Mouse (Mus musculus) gastrocnemius, postnatal 25 days (tissue): ENCODE measurements around the gene Plxna2. TPM values are rescaled to one million over a fixed set of nuclear protein-coding genes. Genes with fewer than 3 reads are reported as not detected.

Experiments used
- DNase-seq: peaks from one replicate; pipeline ENCODE4 v3.0.0; 2022
- total RNA-seq, 2 experiments: library from RNA; stranded (reverse); gene quantifications; 1 replicate in 1 of 2; 2 replicates in 1 of 2; pipeline ENCODE4 v1.2.3; 2021

The Plxna2 gene
- total RNA-seq, 2 experiments from 2014 or later: 6.8 to 7.1 TPM

DNA sequence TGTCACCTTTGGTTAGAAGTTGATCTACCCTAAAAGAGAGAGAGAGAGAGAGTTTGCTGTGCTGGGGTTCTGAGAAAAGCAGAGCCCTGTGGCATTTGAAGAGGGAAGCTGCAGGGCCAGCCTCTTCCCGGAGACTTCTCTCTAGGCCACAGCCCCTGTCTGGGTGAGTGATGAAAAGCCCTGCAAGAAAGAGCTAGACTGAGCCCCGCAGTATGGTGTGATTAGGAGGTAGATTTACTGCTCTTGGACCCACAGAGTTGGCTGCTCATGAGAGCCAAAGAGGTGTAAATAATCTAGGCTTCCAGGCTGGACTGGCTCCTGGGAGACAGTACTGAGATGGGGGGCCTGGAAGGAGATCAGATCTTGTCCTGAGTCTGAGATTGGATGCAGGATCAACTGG, 94.4 kb downstream of the Plxna2 start:
- no peak for DNase-seq

DNA sequence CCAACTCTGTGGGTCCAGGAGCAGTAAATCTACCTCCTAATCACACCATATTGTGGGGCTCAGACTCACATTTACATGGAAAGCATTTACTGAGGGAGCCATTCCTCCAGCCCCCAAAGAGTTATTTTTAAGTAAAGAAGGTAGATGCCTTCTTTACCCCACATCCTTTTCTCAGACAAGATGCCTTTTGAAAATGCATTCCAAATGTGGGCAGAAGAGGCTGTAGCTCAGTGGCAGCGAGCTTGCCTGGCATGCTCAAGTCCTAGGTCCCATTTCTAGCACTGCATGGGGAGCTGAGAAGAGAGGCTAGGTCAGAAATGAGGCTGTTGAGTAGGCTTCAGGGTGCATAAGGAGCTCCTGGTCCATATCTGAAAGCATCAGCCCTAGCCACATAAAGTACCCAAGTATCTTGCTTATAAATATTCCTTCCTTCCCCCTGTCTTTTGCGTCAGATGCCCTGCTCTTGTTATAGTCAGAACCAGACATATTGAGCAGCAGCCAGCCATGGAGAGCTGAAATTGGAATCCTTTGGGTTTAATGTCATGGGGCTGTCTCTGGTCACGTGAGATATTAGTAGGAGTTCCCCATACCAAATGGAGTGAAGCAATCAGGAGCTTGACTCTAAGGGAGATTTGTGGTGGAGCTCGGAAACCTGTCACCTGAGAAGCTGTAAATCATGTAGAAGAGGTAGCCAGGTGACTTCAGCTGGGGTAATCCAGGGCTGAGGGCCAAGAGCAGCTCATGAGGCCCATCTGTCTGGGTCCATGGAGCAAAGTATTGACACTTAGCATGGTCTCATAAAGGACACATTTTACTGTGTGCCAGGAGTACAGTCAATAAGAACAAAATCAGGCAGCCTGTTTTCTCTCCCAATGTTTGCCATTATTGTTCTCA, 96.4 kb downstream of the Plxna2 start:
- no peak for DNase-seq

DNA sequence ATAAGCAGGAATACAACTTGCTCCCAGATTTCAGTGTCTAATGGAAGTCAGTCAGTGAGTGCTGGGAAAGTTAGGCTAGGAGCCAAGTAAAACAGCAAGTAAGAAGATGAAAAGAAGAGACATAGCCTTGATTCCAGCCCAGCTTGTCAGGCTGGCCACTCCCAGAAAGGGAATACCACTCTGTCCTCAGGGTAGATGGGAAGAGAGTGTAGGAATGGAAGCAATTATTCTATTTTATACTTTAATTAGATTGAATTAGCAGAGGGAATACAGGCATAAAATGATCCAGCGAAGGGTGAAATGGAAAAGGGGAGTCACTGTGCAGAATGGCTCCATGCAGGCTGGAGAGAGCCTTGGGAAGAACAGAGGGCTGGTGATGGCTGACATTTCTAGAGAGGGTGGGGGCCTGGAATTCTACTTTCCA, 99.4 kb downstream of the Plxna2 start:
- DNase-seq: no peak

DNA sequence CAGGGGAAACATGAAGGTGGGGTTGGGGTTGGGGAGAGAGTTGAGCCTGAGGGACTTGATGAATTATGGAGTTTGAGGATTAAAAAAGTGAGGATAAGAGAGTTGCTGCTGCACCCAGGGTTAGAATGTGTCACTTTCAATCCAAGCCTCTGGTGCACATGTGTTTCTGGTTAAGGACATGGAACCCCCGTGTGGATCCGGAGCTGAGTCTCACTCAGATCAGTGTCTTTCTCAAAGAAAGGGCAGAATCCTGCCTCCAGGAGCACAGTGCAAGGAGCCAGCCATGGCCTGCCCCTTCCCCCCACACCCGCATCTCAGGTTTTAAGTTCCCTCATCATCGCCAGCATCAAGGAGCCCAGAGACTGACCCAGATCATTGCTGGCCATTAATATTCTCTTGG, 102.4 kb downstream of the Plxna2 start:
- DNase-seq: no peak

DNA sequence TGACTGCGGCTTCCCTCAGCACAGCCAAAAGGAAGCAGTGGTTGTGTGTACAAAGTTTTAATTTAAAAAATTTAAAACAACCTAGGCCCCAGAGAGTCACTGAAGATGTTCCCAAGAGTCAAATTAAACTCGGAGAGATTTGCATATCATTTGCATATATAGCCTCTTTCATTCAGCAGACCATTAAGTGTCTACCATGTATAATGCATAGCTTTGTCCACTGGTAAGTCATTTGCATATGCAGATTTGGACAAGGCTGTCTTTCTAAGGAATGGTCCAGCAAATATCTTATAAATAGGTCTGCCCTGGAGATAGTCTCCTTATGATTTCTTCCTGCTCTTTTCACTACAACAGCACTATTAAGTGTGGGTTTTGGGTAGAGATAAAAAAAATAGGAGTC, 103.2 kb downstream of the Plxna2 start:
- no peak for DNase-seq

DNA sequence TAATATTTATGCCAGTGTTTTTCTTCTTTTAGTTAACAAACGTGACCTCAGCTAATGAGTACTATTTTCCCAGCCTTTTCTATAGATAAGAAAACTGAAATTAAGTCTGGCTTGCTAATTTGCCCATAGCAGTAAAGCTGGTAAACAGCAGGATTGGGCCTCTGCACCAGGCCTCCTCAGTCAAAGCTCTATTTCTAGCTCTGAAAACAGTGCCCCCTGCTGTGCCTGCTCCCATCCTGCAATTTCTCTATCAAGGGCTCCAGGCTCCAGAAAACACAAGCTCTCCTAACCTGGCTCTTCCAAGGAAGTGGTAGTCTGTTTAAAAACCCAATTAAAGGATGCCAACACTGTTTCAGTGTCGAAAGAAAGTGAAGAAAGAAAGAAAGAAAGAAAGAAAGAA, 104.3 kb downstream of the Plxna2 start:
- peak; percentile 45 for DNase-seq

DNA sequence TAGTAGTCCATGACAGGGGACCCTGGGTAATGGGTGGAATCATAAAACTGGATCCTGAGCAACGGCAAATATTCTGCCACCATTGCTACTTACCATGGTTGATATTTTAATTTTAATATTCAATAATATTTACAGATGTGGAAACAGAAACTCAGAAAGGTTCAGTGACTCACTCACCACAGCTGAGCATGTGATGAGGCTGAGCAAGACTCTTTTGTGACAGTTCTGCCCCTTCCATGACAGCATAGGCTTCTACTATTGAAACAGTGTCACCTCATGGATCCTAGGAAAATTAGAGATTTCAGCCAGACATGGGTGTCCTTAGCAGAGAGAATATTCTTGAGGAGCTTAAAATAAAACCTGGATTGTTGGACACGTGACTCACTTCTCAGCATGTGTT, 116.8 kb downstream of the Plxna2 start:
- DNase-seq: no peak

DNA sequence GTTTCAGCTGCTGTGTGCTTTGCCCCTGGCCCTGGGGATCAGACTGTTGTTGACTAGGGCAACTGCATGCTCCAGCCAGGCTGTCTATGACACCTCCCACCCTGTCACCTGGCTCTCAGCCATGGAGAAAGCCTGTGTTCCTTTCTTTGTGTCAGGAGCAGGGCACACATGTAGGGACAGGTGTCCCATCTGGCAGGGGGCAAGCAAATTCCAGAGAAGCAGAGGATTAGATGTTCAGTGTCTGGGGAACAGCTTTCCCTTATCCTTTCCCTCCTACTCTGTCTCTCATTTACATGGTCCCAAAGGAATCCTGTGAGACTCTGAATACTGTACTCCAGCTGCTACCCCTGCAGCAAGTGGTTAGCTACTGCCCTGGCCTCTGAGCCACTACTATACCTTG, 121.9 kb downstream of the Plxna2 start:
- DNase-seq: peak; percentile 36

DNA sequence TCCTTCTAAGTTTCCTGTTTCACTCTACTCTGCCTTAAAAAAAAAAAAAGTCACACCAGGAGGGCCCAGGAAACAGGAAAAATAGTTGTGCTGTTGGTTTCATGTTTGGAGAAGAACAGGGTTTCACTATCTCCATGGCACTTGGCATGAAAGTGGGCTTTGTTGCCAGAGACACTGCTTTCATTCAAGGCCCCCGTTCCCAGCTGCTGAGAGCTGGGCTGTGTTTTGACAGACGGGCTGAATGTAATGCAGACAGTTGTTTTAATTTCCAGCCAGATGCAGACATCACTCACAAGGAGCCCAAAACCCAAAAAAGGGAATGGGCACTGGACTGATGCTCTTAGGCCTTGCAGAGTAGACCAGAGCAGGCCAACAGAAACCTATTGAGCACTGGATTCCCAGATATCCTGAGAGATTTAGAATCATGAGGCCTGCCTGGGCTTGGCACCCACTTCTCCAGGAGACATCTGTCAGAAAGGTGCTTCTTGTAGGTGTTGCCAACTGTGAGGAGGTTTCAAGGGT, 124.9 kb downstream of the Plxna2 start:
- no peak for DNase-seq

DNA sequence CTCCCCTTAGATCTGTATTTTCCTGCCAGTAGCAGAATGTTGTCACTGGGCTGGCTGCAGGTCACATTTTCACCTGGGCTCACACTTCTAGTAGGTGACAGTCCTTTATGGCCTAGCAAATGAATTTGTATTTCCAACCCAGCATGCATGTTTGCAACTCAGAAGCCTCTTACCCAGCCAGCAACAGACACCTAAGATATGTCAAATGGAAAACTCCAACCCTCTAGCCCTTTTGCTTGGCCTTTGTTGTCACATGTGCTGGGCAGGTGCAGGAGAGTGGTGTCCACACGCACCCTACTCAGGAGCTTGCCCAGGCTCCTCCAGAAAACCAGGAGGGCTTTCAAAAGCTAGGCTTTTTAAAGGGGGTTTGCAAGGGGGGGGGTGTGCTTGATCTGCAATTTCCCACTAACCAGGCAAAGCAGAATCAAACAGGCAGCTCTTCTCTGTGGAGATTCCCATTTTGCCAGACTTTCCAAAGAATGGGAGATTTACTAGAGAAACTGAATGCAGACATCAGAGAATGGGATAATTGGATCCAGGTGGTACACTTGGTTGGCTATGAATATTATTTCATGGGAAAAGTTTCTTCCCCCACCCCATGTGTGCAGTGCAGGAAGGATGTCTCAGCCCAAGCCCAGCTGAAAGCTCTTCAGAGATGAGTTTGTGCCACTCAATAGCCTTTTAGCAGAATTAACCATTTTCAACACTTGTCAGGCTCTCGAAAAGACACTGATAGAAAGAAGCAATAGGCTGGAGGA, 127.3 kb downstream of the Plxna2 start:
- DNase-seq: no peak

DNA sequence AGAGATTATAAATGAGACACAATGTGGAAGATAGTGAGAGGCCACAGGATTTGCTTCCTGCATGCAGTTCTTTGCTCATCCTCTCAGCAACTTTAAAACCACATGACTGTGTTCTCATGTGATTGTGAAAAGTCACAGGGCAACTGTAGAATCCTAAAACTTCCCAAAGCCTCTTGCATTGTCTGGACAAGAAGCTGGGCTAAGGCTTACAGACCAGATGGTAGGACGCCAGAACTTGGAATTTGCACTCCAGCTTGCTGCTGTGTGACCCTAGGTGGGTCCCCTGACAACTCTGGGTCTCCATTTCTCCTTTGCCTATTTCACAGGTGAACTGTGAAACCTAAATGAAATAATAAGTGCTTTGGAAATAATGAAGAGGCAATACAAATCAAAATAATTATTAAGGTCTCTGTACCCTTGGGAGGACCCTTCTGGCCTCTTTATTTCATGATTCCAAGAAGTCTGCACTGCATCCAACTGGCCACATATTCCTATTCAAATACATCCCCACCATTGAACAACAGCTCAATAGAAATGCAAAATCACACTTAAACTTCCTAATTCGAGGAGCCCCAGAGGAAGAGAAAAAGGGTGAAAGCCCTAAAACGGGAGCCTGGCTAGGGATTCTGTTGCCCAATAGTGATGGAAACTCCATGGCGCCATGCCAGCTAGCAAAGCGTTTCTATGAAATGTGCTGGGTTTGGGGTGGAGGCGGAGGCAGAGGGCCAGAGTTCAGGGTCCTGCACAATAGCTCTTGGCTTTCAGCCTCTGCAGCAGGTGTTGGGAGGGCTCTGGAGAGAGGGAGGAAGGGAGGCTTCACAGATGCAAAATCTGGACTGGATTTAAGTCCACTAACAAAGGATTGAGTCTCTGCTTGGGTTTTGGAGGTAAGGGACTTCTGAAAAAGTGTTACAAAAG, 128.6 kb downstream of the Plxna2 start:
- peak; percentile 77 for DNase-seq

DNA sequence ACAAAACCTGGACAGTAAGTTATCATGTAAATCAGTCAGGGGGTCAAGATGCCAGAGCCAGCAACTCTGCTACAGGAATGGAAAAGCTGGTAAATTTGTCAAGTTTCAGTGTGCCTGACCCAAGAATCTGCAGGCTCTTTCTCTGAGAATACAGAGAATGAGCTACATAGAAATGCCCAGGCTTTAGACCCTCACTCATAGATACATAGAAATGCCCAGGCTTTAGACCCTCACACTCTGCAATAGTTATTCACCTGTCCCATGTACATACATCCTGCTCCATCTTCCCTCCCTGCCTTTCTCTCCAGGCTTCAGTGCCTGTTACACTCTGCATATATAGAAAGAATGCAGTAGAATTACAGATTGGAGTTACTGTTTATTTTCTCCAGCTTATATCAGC, 129.2 kb downstream of the Plxna2 start:
- no peak for DNase-seq

DNA sequence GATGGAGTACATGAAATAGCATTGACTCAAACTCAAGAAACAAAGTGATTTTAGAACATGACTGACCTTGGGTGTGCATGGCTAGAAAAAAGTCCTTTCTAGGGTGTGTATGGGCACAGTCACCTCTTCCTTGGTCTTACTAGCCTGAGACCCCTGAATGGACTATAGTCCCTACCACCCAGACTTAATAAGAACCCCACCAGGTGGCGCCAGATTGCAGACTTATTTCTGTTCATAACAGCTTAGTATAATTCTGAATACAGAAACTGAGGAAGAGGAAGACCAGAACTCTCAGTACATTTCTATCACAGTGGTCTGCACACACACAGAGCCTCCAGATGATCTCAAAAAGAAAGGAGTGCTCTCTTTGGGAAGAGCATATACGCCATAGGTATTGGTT, 135.2 kb downstream of the Plxna2 start:
- DNase-seq: no peak

DNA sequence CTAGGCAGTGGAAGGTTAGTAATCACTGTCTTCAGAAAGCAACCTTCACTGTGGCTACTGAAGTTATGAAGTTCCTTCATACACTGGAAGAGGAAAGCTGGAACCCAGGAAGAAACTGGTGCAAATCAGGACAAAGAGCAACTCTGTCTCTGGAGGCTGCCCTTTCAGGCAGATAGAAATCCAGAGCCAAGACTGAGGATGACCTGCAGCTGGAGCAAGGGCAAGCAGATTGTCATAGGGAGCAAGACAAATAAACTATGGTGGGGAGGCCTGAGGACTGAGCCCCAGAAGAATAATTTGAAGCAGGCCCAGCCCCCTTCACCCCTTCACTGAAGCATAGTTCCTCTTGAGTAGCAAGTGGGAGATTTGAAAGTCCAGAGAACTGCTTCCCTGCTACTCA, 138.0 kb downstream of the Plxna2 start:
- DNase-seq: peak; percentile 30

DNA sequence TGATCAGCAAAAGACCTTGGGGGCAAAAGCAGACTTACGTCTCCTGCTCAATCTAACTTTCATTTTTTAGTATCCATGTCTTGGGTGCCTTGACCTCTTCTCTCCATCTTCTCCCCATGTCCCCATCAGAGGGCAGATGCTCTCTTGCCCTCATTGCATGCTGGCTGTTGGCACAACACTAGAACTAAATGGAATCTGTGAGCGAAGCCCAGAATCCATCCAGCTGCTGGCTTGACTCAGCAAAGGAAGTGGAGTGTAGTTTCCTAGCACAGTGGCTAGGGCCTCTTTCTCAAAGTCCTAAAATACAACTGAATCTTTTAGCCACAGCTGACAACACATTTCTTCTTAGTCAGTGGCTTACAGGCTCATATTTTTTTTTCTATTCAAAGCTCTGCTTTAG, 138.4 kb downstream of the Plxna2 start:
- DNase-seq: peak; percentile 48

DNA sequence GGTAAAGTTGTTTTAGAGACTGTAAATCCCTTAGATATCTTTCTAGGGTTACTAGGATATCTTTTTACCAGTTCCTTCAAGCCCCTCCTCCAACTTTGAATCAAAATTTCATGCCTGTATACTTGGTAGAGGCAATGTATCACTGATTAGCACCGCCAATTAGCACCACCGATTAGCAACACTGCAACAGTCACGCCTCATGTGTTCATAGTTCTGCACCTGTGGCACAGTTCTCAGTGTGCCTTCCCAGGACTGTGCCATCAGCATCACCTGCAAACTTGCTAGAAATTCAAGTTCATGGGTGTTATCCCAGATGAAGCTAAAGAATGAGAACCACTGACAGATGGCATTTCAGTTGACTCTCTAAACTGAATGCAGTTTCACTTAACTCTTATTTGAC, 138.8 kb downstream of the Plxna2 start:
- no peak for DNase-seq

DNA sequence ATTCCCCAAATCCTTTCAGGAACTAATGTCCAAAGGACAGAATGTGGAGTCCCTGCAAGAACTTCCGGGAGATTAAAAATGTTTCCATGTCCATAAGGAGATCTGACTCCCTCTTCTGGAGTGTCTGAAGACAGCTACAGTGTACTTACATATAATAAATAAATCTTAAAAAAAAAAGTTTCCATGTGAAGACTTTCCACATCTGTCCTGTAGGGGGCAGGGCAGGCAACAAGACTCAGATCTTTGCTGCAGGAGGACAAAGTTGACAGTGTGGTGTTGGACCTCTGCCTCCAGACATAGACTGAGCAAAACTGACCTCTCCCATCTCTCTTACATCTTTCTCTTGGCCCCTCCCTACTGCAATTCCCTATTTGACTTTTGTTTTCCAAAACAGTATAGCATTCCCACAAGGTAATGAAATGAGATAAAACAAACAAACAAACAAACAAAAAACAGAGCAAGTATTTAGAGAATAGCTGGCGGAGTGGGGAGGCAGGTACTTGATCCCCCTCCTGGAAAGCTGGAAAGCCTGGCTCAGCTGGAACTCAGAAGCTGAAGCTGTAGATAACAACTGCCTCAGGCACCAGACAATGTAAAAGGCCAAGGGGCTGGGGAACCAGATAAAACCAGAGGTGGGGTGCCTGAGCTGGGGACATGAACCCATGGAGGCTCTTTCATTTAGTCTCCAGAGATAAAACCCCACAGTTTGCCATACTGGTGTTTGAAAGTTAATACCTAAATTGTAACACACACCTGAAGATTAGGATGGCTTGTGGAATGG, 143.6 kb downstream of the Plxna2 start:
- no peak for DNase-seq

DNA sequence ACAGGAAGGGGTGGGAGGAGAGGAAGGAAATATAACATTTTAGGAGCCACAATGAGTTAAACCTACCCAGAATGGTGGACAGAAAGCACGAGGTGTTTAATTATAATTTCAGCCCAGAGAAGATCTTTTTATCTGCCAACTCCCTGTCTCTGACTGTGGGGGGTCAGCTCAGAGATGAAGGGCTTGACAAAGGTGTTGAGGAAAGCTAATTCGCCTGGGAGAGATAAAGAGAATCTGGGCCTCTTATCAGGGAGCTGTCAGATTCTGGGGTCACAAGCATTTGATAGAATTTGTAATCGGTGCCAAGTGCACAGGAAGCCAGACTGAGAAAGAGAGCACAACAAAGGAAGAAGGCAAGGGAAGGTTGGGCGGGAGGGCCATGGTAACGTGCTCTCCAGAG, 144.9 kb downstream of the Plxna2 start:
- no peak for DNase-seq

DNA sequence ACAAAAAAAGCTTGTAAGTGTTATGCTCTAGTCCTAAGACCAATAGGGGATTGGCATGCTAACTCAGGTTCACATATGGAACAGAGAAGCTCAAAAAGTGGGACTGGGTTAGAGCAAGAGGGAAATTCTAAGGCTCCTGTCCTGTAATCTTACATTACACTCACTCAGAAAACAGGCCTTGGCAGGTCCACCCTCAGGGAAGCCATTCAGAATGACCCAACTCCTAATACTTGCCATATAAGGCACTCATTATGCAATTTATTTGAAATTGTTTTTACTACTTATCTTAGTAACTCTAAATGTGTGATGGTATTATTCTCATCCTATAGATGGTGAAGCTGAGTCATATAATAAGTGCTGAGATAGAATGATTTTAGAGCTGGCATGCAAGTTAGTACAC, 146.9 kb downstream of the Plxna2 start:
- DNase-seq: no peak

DNA sequence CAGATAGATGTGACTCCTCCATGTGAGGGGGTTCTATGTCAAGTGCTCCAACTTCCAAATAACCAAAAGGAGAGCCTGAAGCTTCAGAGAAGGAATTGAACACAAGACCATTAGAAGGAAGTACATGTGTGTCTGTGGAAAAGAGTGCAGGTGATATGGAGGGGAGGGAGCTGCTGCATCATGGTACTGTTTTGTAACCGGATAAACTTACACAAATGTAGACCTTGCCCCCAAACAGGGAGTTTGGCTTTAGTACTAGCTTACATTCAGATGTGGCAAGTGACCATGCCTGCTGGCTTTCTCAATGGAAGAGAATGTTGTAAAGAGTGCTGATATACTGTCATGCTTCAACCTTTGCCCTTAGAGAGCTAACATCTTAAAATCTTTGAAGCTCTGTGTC, 150.8 kb downstream of the Plxna2 start:
- no peak for DNase-seq

DNA sequence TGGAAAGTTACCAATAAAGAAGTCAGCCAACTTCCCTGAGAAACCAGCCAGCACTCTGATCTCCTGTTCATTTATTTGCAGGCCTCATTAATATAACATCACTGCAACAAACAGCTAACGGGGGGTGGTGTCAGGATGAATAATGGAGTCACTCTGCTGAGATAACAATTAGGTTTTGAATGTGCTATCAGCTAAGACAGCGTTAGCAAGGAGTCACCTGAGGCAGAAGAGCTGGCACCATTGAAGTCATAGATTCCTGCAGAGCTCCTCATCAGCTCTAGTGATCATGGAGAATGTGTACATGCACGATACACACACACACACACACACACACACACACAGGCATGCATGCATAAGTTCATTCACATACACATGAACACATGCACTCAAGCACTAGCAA, 154.0 kb downstream of the Plxna2 start:
- DNase-seq: no peak
